Mouse (Mus musculus) hindbrain, postnatal 0 days (tissue): ENCODE data around the gene Atp6v1f. TPM values are rescaled to one million over a fixed set of nuclear protein-coding genes. Genes with fewer than 3 reads are reported as not detected.

Source experiments
- ATAC-seq: fragments of 200-750 bp; cut with Nextera tagmentation; 2 replicates; pipeline ENCODE4 v1.8.0; 2017; ENCODE audit warnings: mild to moderate bottlenecking, moderate TSS enrichment, moderate library complexity
- DNase-seq: peaks from one replicate; pipeline ENCODE4 v3.0.0-alpha.2; 2015; ENCODE audit warnings: low spot score
- H3K27ac ChIP-seq: fragments of 300-500 bp; sonication (generic); 2 replicates; pipeline ENCODE4 v1.5.1; 2014; ENCODE audit warnings: mild to moderate bottlenecking
- H3K27me3 ChIP-seq: fragments of 300-500 bp; sonication (generic); 2 replicates; pipeline ENCODE4 v1.6.1; 2014; ENCODE audit warnings: low read length, mixed read lengths; ENCODE audit not compliant: insufficient read depth
- H3K36me3 ChIP-seq: fragments of 300-500 bp; sonication (generic); 2 replicates; pipeline ENCODE4 v1.6.1; 2014; ENCODE audit warnings: low read length, mixed read lengths; ENCODE audit not compliant: insufficient read depth
- H3K4me1 ChIP-seq: fragments of 300-500 bp; sonication (generic); 2 replicates; pipeline ENCODE4 v1.6.1; 2014; ENCODE audit warnings: antibody characterized with exemption, low read length, mixed read lengths; ENCODE audit not compliant: insufficient read depth
- H3K4me2 ChIP-seq: fragments of 300-500 bp; sonication (generic); 2 replicates; pipeline ENCODE4 v1.6.1; 2014; ENCODE audit warnings: low read depth, mild to moderate bottlenecking, low read length, moderate library complexity, mixed read lengths
- H3K4me3 ChIP-seq: fragments of 300-500 bp; sonication (generic); 2 replicates; pipeline ENCODE4 v1.5.1; 2014; ENCODE audit warnings: low read length
- H3K9ac ChIP-seq: fragments of 300-500 bp; sonication (generic); replicated peaks from 2 replicates; pipeline ENCODE4 v1.6.1; 2014; ENCODE audit warnings: mild to moderate bottlenecking, low read length, moderate library complexity, mixed read lengths
- H3K9me3 ChIP-seq: fragments of 300-500 bp; sonication (generic); 2 replicates; pipeline ENCODE4 v1.6.1; 2016; ENCODE audit warnings: low read length, mixed read lengths
- CTCF ChIP-seq: IDR thresholded peaks from 2 replicates; pipeline ENCODE4 v1.5.1; 2016; ENCODE audit warnings: antibody characterized with exemption, control low read depth, low read depth
- WGBS: fragments of 180-500 bp; shearing (Covaris S2); extraction: QIAGEN DNeasy Blood & Tissue Kit; methylation state at CpG from one replicate; pipeline ENCODE4 v1.1.7; 2014; 5-methylcytosine and 5-hydroxymethylcytosine counted together
- polyA plus RNA-seq: library from polyadenylated mRNA; unstranded; fragments of >200 nt; fragmentation: Nextera tagmentation; extraction: Ambion mirVana; gene quantifications from 2 replicates; pipeline ENCODE4 v1.2.1, GENCODE M21; 2015
- total RNA-seq: library from RNA; depleted of rRNA; stranded (reverse); fragments of >200 nt; gene quantifications from 2 replicates; pipeline ENCODE4 v1.2.3, GENCODE M21; 2014

Gene Atp6v1f
- total and polyA plus RNA-seq, 2 experiments from 2014 or later = 240 to 385 TPM

DNA sequence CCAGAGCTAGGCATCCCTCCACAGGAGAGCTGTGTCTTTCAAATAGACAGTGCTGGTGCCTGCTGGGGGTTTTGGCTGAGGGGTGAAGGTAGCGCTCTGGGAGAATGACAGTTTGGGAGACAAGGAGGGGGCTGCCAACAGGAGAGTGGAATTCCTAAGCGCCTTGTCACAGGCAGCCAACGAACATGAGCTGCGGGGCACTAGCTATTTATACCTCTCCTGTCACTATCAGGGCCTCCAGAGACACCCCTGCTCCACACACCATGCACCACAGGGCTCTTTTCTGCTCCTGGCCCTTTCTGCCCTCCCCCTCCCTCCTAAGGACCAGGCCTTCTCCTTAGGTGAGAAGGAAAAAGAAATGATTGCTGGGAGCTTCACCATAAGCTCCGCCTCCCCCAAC, 36.0 kb upstream of the Atp6v1f start:
- no peak for DNase-seq
- 17% methylated on average over 5 of the region's 5 CpGs for WGBS
- H3K27me3 ChIP-seq = peaks cover 13% of the 10 kb centered on the region

DNA sequence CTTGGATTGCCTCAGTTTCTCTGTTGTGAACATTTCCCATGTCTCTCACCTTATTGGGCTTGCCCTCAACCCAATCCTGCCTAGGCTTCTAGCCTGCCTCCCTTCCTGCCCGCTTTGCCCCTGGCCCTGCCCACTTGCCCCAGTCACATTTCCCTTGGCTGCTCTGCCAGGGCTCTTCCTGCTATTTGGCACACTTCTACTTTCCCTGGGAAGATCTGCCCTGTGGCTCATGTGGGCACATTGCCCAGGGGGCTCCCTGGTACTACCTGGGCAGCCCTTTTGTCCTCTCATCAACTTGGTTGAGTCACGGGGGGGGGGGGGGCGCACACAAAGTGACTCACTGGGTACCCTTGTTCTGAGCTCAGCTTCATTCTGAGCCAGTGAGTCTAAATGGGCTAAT, 35.4 kb upstream of the Atp6v1f start:
- Histone ChIP-seq H3K36me3 (no peaks in the 10 kb centered on the region), H3K4me1 (peaks cover 16% of the 10 kb centered on the region; the same call in 1 of the 2 replicates), H3K4me2 (no peak overlapping the region), H3K27me3 (peaks cover 13% of the 10 kb centered on the region), H3K9me3 (no peaks in the 10 kb centered on the region), H3K27ac (no peak overlapping the region), H3K4me3 (no peak overlapping the region), H3K9ac (no peak overlapping the region)
- DNase-seq (peak; percentile 7), ATAC-seq (no peak)
- WGBS = 21% methylated on average over 3 of the region's 3 CpGs
- TF ChIP-seq CTCF = no peak

More for the DNA sequence above, 36.0 kb upstream of the Atp6v1f start:
- H3K27ac ChIP-seq = no peak overlapping the region
- no peak overlapping the region for H3K4me2 ChIP-seq
- H3K4me3 ChIP-seq = no peak overlapping the region
- H3K9ac ChIP-seq = no peak overlapping the region
- H3K9me3 ChIP-seq = no peaks in the 10 kb centered on the region
- H3K4me1 ChIP-seq = peaks cover 10% of the 10 kb centered on the region; the same call in 1 of the 2 replicates
- no peak for ATAC-seq
- no peaks in the 10 kb centered on the region for H3K36me3 ChIP-seq
- TF ChIP-seq CTCF = no peak

DNA sequence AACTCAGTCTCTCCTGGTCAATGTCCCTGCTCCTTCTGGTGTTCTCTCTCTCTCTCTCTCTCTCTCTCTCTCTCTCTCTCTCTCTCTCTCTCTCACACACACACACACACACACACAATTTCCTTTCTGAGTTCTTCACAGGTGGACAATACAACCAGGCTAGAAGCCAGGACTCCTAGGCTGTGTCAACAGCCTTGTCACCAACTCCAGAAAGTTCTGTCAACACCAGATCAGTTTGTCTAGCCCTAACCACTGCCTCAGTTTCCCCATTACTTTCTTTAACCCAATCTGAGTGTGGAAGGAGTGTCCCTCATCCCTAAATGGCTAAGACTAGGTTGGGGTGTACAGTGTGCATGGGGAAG, 34.9 kb upstream of the Atp6v1f start:
- Histone ChIP-seq H3K27me3 (peaks cover 13% of the 10 kb centered on the region), H3K36me3 (no peaks in the 10 kb centered on the region), H3K9ac (peak overlapping the region; percentile 38), H3K4me1 (peaks cover 16% of the 10 kb centered on the region; the same call in 1 of the 2 replicates), H3K9me3 (no peaks in the 10 kb centered on the region), H3K4me2 (peak overlapping the region; percentile 60), H3K27ac (no peak overlapping the region), H3K4me3 (peak overlapping the region; percentile 36)
- no peak for ATAC-seq
- no peak for TF ChIP-seq CTCF
- no peak for DNase-seq

GRCm38 (mm10) chr6:29433038-29433803, 34.3 kb upstream of the Atp6v1f start, which contains the start of gene Flnc:
Gene Flnc (plus strand): TSS chr6:29433256.
- H3K27me3 ChIP-seq = peaks cover 13% of the 10 kb centered on the region
- H3K9ac ChIP-seq = peak within 1 kb of the TSS; percentile 38
- ATAC-seq = 0 out of 2 replicates have a peak, but pooled peaks have one; percentile 10
- peaks cover 16% of the 10 kb centered on the region; the same call in 1 of the 2 replicates for H3K4me1 ChIP-seq
- peak; percentile 21 for DNase-seq
- H3K9me3 ChIP-seq = no peaks in the 10 kb centered on the region
- H3K36me3 ChIP-seq = no peaks in the 10 kb centered on the region
- WGBS = 2% methylated on average over 52 of the region's 77 CpGs
- no peak for TF ChIP-seq CTCF
- no peak within 1 kb of the TSS; the same call in 1 of the 2 replicates for H3K27ac ChIP-seq
- peak within 1 kb of the TSS; percentile 36 for H3K4me3 ChIP-seq
- H3K4me2 ChIP-seq = peak within 1 kb of the TSS; percentile 60

DNA sequence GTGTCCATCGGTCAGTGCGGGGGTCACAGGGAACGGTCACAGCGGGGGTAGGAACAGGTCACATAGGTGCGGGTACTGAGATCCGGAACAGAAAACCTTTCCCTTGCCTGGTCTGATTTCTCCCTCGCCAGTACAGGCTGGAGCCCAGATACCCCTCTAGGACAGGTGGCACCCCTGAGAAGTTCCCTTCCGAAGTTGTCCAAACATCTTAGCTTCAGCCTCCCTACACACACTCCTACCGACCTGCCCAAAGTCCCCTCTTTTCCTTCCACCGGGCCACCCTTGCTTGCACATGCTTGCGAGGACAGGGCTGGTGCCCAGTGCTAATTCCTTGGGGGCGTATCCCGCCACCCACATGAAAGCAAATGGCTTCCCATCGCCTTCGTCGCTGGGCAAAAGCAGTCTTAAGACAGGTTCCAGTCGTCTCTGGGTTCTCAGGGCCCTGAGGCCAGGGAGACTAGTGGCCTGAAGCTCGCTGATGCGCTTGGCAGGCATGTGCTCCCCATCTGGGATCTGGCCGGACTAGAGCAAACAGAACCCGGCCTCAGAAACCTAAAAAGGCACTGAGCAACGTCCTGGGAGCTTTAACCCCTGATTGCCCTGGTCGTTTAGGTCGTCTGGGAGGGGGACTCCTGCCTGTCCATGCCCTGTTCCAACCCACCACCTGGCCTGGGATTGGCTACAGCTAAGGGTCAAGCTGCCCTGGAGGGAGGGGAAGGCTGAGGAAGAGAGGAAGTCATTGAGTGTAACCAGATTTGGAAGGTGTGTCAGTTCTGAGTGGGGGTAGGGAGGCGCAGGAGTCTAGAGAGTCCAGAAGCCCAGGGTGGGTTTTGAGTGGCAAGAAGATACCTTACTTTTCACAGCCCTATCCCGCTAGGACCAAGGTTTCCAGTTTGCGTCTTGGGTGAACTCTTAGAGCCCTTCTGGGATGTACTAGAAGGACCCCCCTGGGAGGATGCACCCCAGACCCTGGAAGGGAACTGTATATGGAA, 33.4 kb upstream of the Atp6v1f start:
- peak; percentile 23 for DNase-seq
- Histone ChIP-seq H3K9me3 (no peaks in the 10 kb centered on the region), H3K9ac (0 out of 2 replicates have a peak overlapping the region, but pooled peaks have one; percentile 38), H3K36me3 (no peaks in the 10 kb centered on the region), H3K4me2 (peak overlapping the region; percentile 60), H3K4me1 (peaks cover 16% of the 10 kb centered on the region; the same call in 1 of the 2 replicates), H3K27ac (peak overlapping the region; percentile 32; the same call in 1 of the 2 replicates), H3K4me3 (peak overlapping the region; percentile 36), H3K27me3 (peaks cover 13% of the 10 kb centered on the region)
- TF ChIP-seq CTCF = no peak
- 9% methylated on average over 27 of the region's 27 CpGs for WGBS
- no peak for ATAC-seq

- Histone ChIP-seq H3K4me3 (0 out of 2 replicates have a peak overlapping the region, but pooled peaks have one; percentile 3), H3K4me1 (peaks cover 16% of the 10 kb centered on the region; the same call in 1 of the 2 replicates), H3K27me3 (peaks cover 13% of the 10 kb centered on the region), H3K27ac (peak overlapping the region; percentile 64; the same call in 1 of the 2 replicates), H3K9ac (no peak overlapping the region), H3K36me3 (no peaks in the 10 kb centered on the region), H3K9me3 (no peaks in the 10 kb centered on the region), H3K4me2 (peak overlapping the region; percentile 60)
- 9% methylated on average over 10 of the region's 13 CpGs for WGBS
- DNase-seq = peak; percentile 69
- no peak for TF ChIP-seq CTCF
- peak; percentile 58 for ATAC-seq
Observed at GRCm38 (mm10) chr6:29434911-29435691, 32.4 kb upstream of the Atp6v1f start.
